8 mouse cellular contexts compared by ENCODE assay signal in the genomic region with DNA sequence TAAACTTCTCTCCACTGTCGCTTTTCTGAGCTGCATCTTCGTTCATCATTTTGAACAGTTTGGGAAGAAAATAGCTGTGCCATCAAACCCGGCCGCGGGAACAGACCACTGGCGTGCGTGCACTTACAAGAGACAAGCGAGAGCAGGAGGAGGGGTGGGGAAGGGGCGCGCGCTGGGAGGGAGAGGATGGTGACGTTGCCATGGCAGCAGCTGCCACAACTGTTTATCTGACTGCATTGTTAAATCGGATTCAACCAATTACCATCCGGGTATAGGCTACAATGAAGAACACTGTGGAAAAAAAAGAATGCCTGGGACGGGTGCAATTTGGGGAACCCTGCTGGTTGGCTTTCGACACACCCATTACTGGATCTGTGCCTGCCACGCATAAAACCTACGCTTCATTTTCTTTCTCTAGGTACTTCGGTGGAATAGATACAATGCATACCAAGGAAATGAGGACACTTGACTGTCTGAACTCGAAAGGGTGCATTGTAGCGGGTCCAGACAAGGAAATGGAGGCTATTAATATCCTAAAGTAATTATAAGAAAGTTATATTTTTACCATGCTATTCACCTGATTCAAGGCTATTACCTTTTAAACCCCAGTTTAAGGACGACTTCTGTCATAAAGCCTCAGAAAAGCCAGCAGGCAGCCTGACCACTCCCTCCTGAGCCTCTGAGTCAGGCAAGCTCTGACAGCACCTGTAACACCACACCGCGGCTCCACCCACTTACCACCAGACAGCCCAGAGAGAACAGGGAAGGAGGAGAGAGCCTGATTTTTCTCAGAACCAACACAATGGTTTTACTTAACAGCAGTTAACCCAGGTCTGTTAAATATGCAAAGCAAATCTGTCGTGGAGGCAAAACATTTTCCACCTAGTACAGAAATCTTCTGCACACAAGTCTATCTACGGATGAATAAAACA.
DNase-seq lines count a peak whose midpoint lies in the region; ATAC-seq lines count a peak whose summit lies in the region.

No protein-coding gene starts in this region.

- 6% methylated on average over 26 of the region's 26 CpGs for WGBS in embryonic facial prominence, embryonic 10.5 days
- 3% methylated on average over 26 of the region's 26 CpGs for WGBS in hindbrain, embryonic 14.5 days
- WGBS in stomach, embryonic 16.5 days = 3% methylated on average over 26 of the region's 26 CpGs

- peak; percentile 24 to 59 for DNase-seq in urinary bladder, adult 18-20 months (ENCODE audit: low spot score in 2 of 2)
- no peak for DNase-seq in urinary bladder, postnatal 10 days (ENCODE audit: low spot score)
- peak; percentile 79 for DNase-seq in embryonic facial prominence, embryonic 10.5 days (ENCODE audit: low spot score)
- peak; percentile 81 for DNase-seq in hindbrain, embryonic 14.5 days (ENCODE audit: low spot score)
- peak; percentile 41 to 59 for DNase-seq in left cerebral cortex, adult 18-20 months (ENCODE audit: low spot score in 2 of 2)
- no peak for DNase-seq in natural killer cell, adult 2 months (ENCODE audit: low spot score in 2 of 2)

- peak overlapping the region; percentile 77 for H3K9ac ChIP-seq in hindbrain, embryonic 14.5 days
- peak overlapping the region; percentile 40; the same call in 1 of the 2 replicates for H3K9ac ChIP-seq in stomach, embryonic 16.5 days (ENCODE audit: low read length)

- H3K9me3 ChIP-seq in embryonic facial prominence, embryonic 10.5 days = no peaks in the 10 kb centered on the region
- H3K9me3 ChIP-seq in hindbrain, embryonic 14.5 days (ENCODE audit: control insufficient read depth, low read length) = no peaks in the 10 kb centered on the region
- H3K9me3 ChIP-seq in stomach, embryonic 16.5 days (replicated peaks; ENCODE audit: control insufficient read depth, low read length) = no peaks in the 10 kb centered on the region

- peaks cover 18% of the 10 kb centered on the region for H3K4me1 ChIP-seq in embryonic facial prominence, embryonic 10.5 days
- H3K4me1 ChIP-seq in hindbrain, embryonic 14.5 days (replicated peaks; ENCODE audit: control insufficient read depth, insufficient read depth, low read length) = peaks cover 10% of the 10 kb centered on the region
- peaks cover 15% of the 10 kb centered on the region for H3K4me1 ChIP-seq in stomach, embryonic 16.5 days (ENCODE audit: control insufficient read depth, insufficient read depth, low read length)

- peak overlapping the region; percentile 50 for H3K4me3 ChIP-seq in embryonic facial prominence, embryonic 10.5 days
- H3K4me3 ChIP-seq in hindbrain, embryonic 14.5 days (replicated peaks; ENCODE audit: low read length) = peak overlapping the region; percentile 48
- peak overlapping the region; percentile 35 for H3K4me3 ChIP-seq in stomach, embryonic 16.5 days (replicated peaks; ENCODE audit: low read length)

- H3K27me3 ChIP-seq in embryonic facial prominence, embryonic 10.5 days (replicated peaks; ENCODE audit: low read depth, poor library complexity, severe bottlenecking) = 0 out of 2 replicates have a peak, but pooled peaks cover 5% of the 10 kb centered on the region
- H3K27me3 ChIP-seq in hindbrain, embryonic 14.5 days (ENCODE audit: control insufficient read depth, insufficient read depth, low read length) = no peaks in the 10 kb centered on the region
- H3K27me3 ChIP-seq in stomach, embryonic 16.5 days (ENCODE audit: control insufficient read depth, insufficient read depth, low read length) = no peaks in the 10 kb centered on the region

- H3K27ac ChIP-seq in embryonic facial prominence, embryonic 10.5 days (replicated peaks) = peak overlapping the region; percentile 69; the same call in 1 of the 2 replicates
- peak overlapping the region; percentile 92 for H3K27ac ChIP-seq in hindbrain, embryonic 14.5 days
- H3K27ac ChIP-seq in stomach, embryonic 16.5 days (ENCODE audit: low read length) = no peak overlapping the region

- no peaks in the 10 kb centered on the region for H3K36me3 ChIP-seq in embryonic facial prominence, embryonic 10.5 days (replicated peaks)
- no peaks in the 10 kb centered on the region for H3K36me3 ChIP-seq in hindbrain, embryonic 14.5 days (replicated peaks; ENCODE audit: control insufficient read depth, insufficient read depth)
- no peaks in the 10 kb centered on the region for H3K36me3 ChIP-seq in stomach, embryonic 16.5 days (ENCODE audit: control insufficient read depth, insufficient read depth, low read length)

- ATAC-seq in hindbrain, embryonic 14.5 days (ENCODE audit: low FRiP score) = peak; percentile 92
- ATAC-seq in megakaryocyte progenitor cell, adult 5-6 weeks (replicated peaks; ENCODE audit: poor library complexity) = 0 out of 2 replicates have a peak, but pooled peaks have one; percentile 26
- peak; percentile 77; the same call in 1 of the 2 replicates for ATAC-seq in stomach, embryonic 16.5 days (ENCODE audit: insufficient read depth, low FRiP score)

- H3K4me2 ChIP-seq in hindbrain, embryonic 14.5 days (replicated peaks) = peak overlapping the region; percentile 63
- H3K4me2 ChIP-seq in stomach, embryonic 16.5 days (ENCODE audit: low read depth, low read length) = peak overlapping the region; percentile 82

Comparison
In these comparisons a context has a peak if more than half of its experiments do, and no peak if none do; other contexts are left out.
1. DNase-seq: peak in urinary bladder, adult 18-20 months (2 of 2), embryonic facial prominence, embryonic 10.5 days (single experiment), hindbrain, embryonic 14.5 days (single experiment) and left cerebral cortex, adult 18-20 months (2 of 2); none in urinary bladder, postnatal 10 days (single experiment) and natural killer cell, adult 2 months (0 of 2).
2. ATAC-seq: peak in every context shown above with its lines; median percentile 92 in hindbrain, embryonic 14.5 days; 77 in stomach, embryonic 16.5 days; 26 in megakaryocyte progenitor cell, adult 5-6 weeks.
3. Peak in every context shown above with its lines, with median percentiles within 50 percentile points of each other: H3K4me3 ChIP-seq.